Comparison of ENCODE assay signal across 8 mouse cellular contexts in genomic region chr10:26752929-26753567, GRCm38 (mm10). TPM values are rescaled to one million over a fixed set of nuclear protein-coding genes. Genes with fewer than 3 reads are reported as not detected.
DNase-seq lines count a peak whose midpoint lies in the region; ATAC-seq lines count a peak whose summit lies in the region.

Gene Arhgap18, plus strand, starts transcription at chr10:26753421.

- peak; percentile 26 for DNase-seq in kidney, adult 9 months
- no peak for DNase-seq in kidney, adult 11 months
- no peak for DNase-seq in adrenal gland, postnatal 36 days
- no peak for DNase-seq in left cerebral cortex, adult 11 months (ENCODE audit: low spot score)

- no peaks in the 10 kb centered on the region for H3K4me1 ChIP-seq in heart, embryonic 13.5 days
- H3K4me1 ChIP-seq in limb, embryonic 12.5 days (replicated peaks) = no peaks in the 10 kb centered on the region
- no peaks in the 10 kb centered on the region for H3K4me1 ChIP-seq in stomach, embryonic 14.5 days (ENCODE audit: control insufficient read depth, insufficient read depth, low read length)

- no peak within 1 kb of the TSS for H3K4me3 ChIP-seq in heart, embryonic 13.5 days
- H3K4me3 ChIP-seq in limb, embryonic 12.5 days (replicated peaks) = no peak within 1 kb of the TSS
- no peak within 1 kb of the TSS for H3K4me3 ChIP-seq in stomach, embryonic 14.5 days (ENCODE audit: low read depth, low read length)

- H3K9me3 ChIP-seq in heart, embryonic 13.5 days = no peaks in the 10 kb centered on the region
- H3K9me3 ChIP-seq in limb, embryonic 12.5 days = no peaks in the 10 kb centered on the region
- H3K9me3 ChIP-seq in stomach, embryonic 14.5 days (ENCODE audit: control insufficient read depth, low read depth, low read length) = no peaks in the 10 kb centered on the region

- no peak within 1 kb of the TSS for H3K27ac ChIP-seq in heart, embryonic 13.5 days (replicated peaks)
- H3K27ac ChIP-seq in limb, embryonic 12.5 days = no peak within 1 kb of the TSS
- H3K27ac ChIP-seq in stomach, embryonic 14.5 days (ENCODE audit: low read length) = no peak within 1 kb of the TSS

- H3K36me3 ChIP-seq in heart, embryonic 13.5 days = no peaks in the 10 kb centered on the region
- H3K36me3 ChIP-seq in limb, embryonic 12.5 days = no peaks in the 10 kb centered on the region
- H3K36me3 ChIP-seq in stomach, embryonic 14.5 days (ENCODE audit: control insufficient read depth, insufficient read depth, low read length) = no peaks in the 10 kb centered on the region

- ATAC-seq in heart, embryonic 13.5 days (ENCODE audit: extremely low read depth, insufficient number of reproducible peaks, low FRiP score, low TSS enrichment) = no peak
- ATAC-seq in limb, embryonic 12.5 days (ENCODE audit: insufficient number of reproducible peaks, insufficient read depth, low FRiP score, low TSS enrichment, low read depth) = peak; percentile 61; the same call in 1 of the 2 replicates
- no peak for ATAC-seq in stomach, embryonic 14.5 days (ENCODE audit: insufficient number of reproducible peaks, insufficient read depth, low FRiP score, low read depth)
- no peak for ATAC-seq in cerebellum, adult (ENCODE audit: insufficient number of reproducible peaks, low FRiP score, low TSS enrichment)

- H3K27me3 ChIP-seq in heart, embryonic 13.5 days (replicated peaks) = no peaks in the 10 kb centered on the region
- H3K27me3 ChIP-seq in limb, embryonic 12.5 days = no peaks in the 10 kb centered on the region
- no peaks in the 10 kb centered on the region for H3K27me3 ChIP-seq in stomach, embryonic 14.5 days (ENCODE audit: control insufficient read depth, insufficient read depth, low read length)

- no peak within 1 kb of the TSS for H3K9ac ChIP-seq in heart, embryonic 13.5 days
- no peak within 1 kb of the TSS for H3K9ac ChIP-seq in limb, embryonic 12.5 days (replicated peaks)
- H3K9ac ChIP-seq in stomach, embryonic 14.5 days (replicated peaks; ENCODE audit: low read depth, low read length) = no peak within 1 kb of the TSS

- WGBS in heart, embryonic 13.5 days = 71% methylated on average over 11 of the region's 11 CpGs
- 84% methylated on average over 11 of the region's 11 CpGs for WGBS in limb, embryonic 12.5 days
- 79% methylated on average over 11 of the region's 11 CpGs for WGBS in stomach, embryonic 14.5 days

- H3K4me2 ChIP-seq in heart, embryonic 13.5 days = no peak within 1 kb of the TSS
- no peak within 1 kb of the TSS for H3K4me2 ChIP-seq in limb, embryonic 12.5 days
- no peak within 1 kb of the TSS for H3K4me2 ChIP-seq in stomach, embryonic 14.5 days (replicated peaks; ENCODE audit: low read depth, low read length)

RNA-seq across cellular contexts. Expression of gene Arhgap18, which starts in this region (rescaled TPM):
- 10 to 100 TPM; 28.3 to 41.6 TPM for total RNA-seq in adrenal gland, postnatal 36 days (2021)
- 34.6 and 37.3 TPM in 2 replicates for polyA plus RNA-seq in heart, embryonic 13.5 days (2015; fragmentation: Nextera tagmentation; extraction: Ambion mirVana)
- 16.6 and 20.5 TPM in 2 replicates for polyA plus RNA-seq in limb, embryonic 12.5 days (2016; fragmentation: Nextera tagmentation; extraction: Ambion mirVana)
- 45.1 and 52.6 TPM in 2 replicates for polyA plus RNA-seq in stomach, embryonic 14.5 days (2014; fragmentation: Nextera tagmentation; extraction: Ambion mirVana)
